Comparison of ENCODE assay signal across 9 mouse cellular contexts in genomic region chr11:86584898-86585597, GRCm38 (mm10). TPM values are rescaled to one million over a fixed set of nuclear protein-coding genes. Genes with fewer than 3 reads are reported as not detected.
DNase-seq lines count a peak whose midpoint lies in the region; ATAC-seq and TF ChIP-seq lines count a peak whose summit lies in the region.
"Had no signal": no experiment of that assay in that cellular context is flagged by ENCODE, and none has a peak within 500 bp of the region (broad histone marks: within the 10 kb centered on the region; RNA-seq: fewer than 3 reads in every experiment).

No protein-coding gene starts in this region.

- H3K9me3 ChIP-seq in kidney, embryonic 15.5 days (replicated peaks) = no peaks in the 10 kb centered on the region
- H3K9me3 ChIP-seq in ES-Bruce4 (replicated peaks; ENCODE audit: control insufficient read depth, insufficient read depth, low read length, poor library complexity, severe bottlenecking) = no peaks in the 10 kb centered on the region
- H3K9me3 ChIP-seq in liver, embryonic 15.5 days (replicated peaks) = no peaks in the 10 kb centered on the region

- no peak for TF ChIP-seq EP300 in ES-Bruce4 (IDR thresholded peaks at IDR 0.05; ENCODE audit: insufficient read depth, low read depth, low read length)

- H3K4me3 ChIP-seq in kidney, embryonic 15.5 days (replicated peaks) = peak overlapping the region; percentile 50
- peak overlapping the region; percentile 15; the same call in 1 of the 2 replicates for H3K4me3 ChIP-seq in ES-Bruce4 (ENCODE audit: low read depth, low read length)
- peak overlapping the region; percentile 61 for H3K4me3 ChIP-seq in bone marrow, adult 2 months (replicated peaks; ENCODE audit: control insufficient read depth, low read depth, low read length)
- peak overlapping the region; percentile 54 for H3K4me3 ChIP-seq in liver, embryonic 15.5 days (replicated peaks)

- no peak for TF ChIP-seq POLR2A in ES-Bruce4 (IDR thresholded peaks at IDR 0.05; ENCODE audit: insufficient read depth, low read length)
- no peak for TF ChIP-seq POLR2A in bone marrow, adult 2 months (IDR thresholded peaks at IDR 0.05; ENCODE audit: borderline replicate concordance, control insufficient read depth, low read depth, low read length)

- H3K36me3 ChIP-seq in kidney, embryonic 15.5 days = peaks cover 10% of the 10 kb centered on the region
- H3K36me3 ChIP-seq in ES-Bruce4 (ENCODE audit: control insufficient read depth, insufficient read depth, low read length, poor library complexity, severe bottlenecking) = peaks cover 5% of the 10 kb centered on the region
- H3K36me3 ChIP-seq in liver, embryonic 15.5 days (replicated peaks) = peaks cover 9% of the 10 kb centered on the region; the same call in 1 of the 2 replicates

- no peak for DNase-seq in kidney, postnatal 25 days
- no peak for DNase-seq in embryo, embryonic 11 days
- no peak for DNase-seq in layer of hippocampus, postnatal 14 days (ENCODE audit: low spot score in 2 of 2)
- DNase-seq: adrenal gland, adult 8-10 months; layer of hippocampus, adult 9-11 months had no signal

- H3K4me1 ChIP-seq in kidney, embryonic 15.5 days = peaks cover 42% of the 10 kb centered on the region
- H3K4me1 ChIP-seq in ES-Bruce4 (ENCODE audit: control insufficient read depth, insufficient read depth, low read length) = peaks cover 7% of the 10 kb centered on the region
- H3K4me1 ChIP-seq in bone marrow, adult 2 months (ENCODE audit: control insufficient read depth, insufficient read depth, low read length) = peaks cover 7% of the 10 kb centered on the region; the same call in 1 of the 2 replicates
- peaks cover 76% of the 10 kb centered on the region for H3K4me1 ChIP-seq in liver, embryonic 15.5 days (replicated peaks)

- peak overlapping the region; percentile 39 for H3K9ac ChIP-seq in kidney, embryonic 15.5 days
- H3K9ac ChIP-seq in ES-Bruce4 (ENCODE audit: low read depth, poor library complexity, severe bottlenecking) = peak overlapping the region; percentile 34
- H3K9ac ChIP-seq in liver, embryonic 15.5 days = peak overlapping the region; percentile 47

- TF ChIP-seq CTCF in ES-Bruce4 (IDR thresholded peaks at IDR 0.05; ENCODE audit: low read depth, low read length) = no peak
- TF ChIP-seq CTCF in bone marrow, adult 2 months (IDR thresholded peaks at IDR 0.05; ENCODE audit: control insufficient read depth, insufficient read depth, low read length) = no peak

- peak overlapping the region; percentile 78 for H3K27ac ChIP-seq in kidney, embryonic 15.5 days
- peak overlapping the region; percentile 16 for H3K27ac ChIP-seq in ES-Bruce4 (ENCODE audit: insufficient read depth, low read length)
- no peak overlapping the region; the same call in 1 of the 2 replicates for H3K27ac ChIP-seq in bone marrow, adult 2 months (ENCODE audit: control insufficient read depth, insufficient read depth, low read depth, low read length, poor library complexity)
- peak overlapping the region; percentile 74 for H3K27ac ChIP-seq in liver, embryonic 15.5 days (replicated peaks)

- peak overlapping the region; percentile 60 for H3K4me2 ChIP-seq in kidney, embryonic 15.5 days
- H3K4me2 ChIP-seq in liver, embryonic 15.5 days = peak overlapping the region; percentile 73

- H3K27me3 ChIP-seq in kidney, embryonic 15.5 days = no peaks in the 10 kb centered on the region
- no peaks in the 10 kb centered on the region for H3K27me3 ChIP-seq in ES-Bruce4 (ENCODE audit: control insufficient read depth, insufficient read depth, low read length, poor library complexity, severe bottlenecking)
- H3K27me3 ChIP-seq in liver, embryonic 15.5 days = no peaks in the 10 kb centered on the region

- 72% methylated on average over 7 of the region's 7 CpGs for WGBS in kidney, embryonic 15.5 days
- 8% methylated on average over 7 of the region's 7 CpGs for WGBS in bone marrow, adult 2 months
- 31% methylated on average over 7 of the region's 7 CpGs for WGBS in liver, embryonic 15.5 days (ENCODE audit: insufficient replicate concordance)

- ATAC-seq in kidney, embryonic 15.5 days (replicated peaks; ENCODE audit: low FRiP score) = no peak
- ATAC-seq in liver, embryonic 15.5 days (ENCODE audit: insufficient read depth) = no peak

RNA-seq across cellular contexts. Expression of gene Tubd1, which starts 40.3 kb away (rescaled TPM):
- 10.3 and 10.5 TPM in 2 replicates for polyA plus RNA-seq in kidney, embryonic 15.5 days (2015; fragmentation: Nextera tagmentation; extraction: Ambion mirVana)
- polyA plus RNA-seq in ES-Bruce4 (2011; ENCODE audit: insufficient read depth, insufficient read length, low read depth, missing spikeins) = 9.7 and 12.1 TPM in 2 replicates
- 5.3 and 13.6 TPM in 2 replicates for polyA plus RNA-seq in bone marrow, adult 2 months (2011; ENCODE audit: insufficient read depth, insufficient read length, low replicate concordance, missing spikeins)
- 9.8 and 9.9 TPM in 2 replicates for polyA plus RNA-seq in liver, embryonic 15.5 days (2015; fragmentation: Nextera tagmentation; extraction: Ambion mirVana)
- total RNA-seq in layer of hippocampus, postnatal 14 days (2021) = 1 to 10 TPM; 7.0 to 9.2 TPM

RNA-seq across cellular contexts. Expression of gene Rps6kb1, which starts 40.4 kb away (rescaled TPM):
- 60.9 and 70.7 TPM in 2 replicates for polyA plus RNA-seq in kidney, embryonic 15.5 days (2015; fragmentation: Nextera tagmentation; extraction: Ambion mirVana)
- 82.2 and 86.3 TPM in 2 replicates for polyA plus RNA-seq in ES-Bruce4 (2011; ENCODE audit: insufficient read depth, insufficient read length, low read depth, missing spikeins)
- 12.1 and 31.4 TPM in 2 replicates for polyA plus RNA-seq in bone marrow, adult 2 months (2011; ENCODE audit: insufficient read depth, insufficient read length, low replicate concordance, missing spikeins)
- 18.9 and 23.5 TPM in 2 replicates for polyA plus RNA-seq in liver, embryonic 15.5 days (2015; fragmentation: Nextera tagmentation; extraction: Ambion mirVana)
- total RNA-seq in layer of hippocampus, postnatal 14 days (2021) = 10 to 100 TPM; 45.2 to 46.3 TPM
